Mouse (Mus musculus) right cerebral cortex, postnatal 25 days (tissue): Measurements from ENCODE around the gene Stx6.

Source experiments
- DNase-seq: peaks from one replicate; pipeline ENCODE4 v3.0.0; 2022

Stx6 gene

DNA sequence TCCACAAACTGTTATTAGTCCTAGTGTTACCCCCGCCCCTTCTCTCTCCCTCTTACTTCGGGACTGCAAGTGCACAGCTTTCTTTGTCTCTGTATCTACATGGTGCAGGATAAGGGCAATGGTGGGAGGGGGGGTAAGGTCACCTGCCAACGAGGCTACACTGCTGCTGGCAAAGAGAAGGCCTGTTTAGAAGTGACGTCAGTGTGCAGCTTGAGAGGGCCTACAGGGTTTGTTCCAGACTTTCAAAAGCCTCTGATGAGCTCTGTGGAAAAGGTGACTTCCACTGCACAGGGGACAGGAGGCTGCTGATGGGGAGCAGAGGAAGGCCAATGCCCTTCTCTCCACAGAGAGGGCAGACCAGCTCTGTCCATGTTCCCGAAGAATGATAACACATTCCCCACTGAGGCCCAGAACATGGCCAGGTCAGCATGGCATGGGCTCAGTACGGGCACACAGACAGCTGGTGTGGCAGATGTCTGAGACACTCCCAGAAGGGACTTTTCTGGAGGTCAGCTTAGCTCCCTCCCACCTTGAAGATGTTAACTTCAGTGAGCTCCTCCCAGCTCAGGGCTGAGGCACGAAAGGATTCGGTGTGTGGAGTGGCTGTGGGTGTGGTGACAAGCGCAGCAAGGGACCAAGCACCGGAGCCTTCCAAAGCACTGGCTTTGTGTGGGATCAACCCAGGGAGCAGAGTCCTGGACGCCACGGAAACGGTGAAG is 78.0 kb downstream of the Stx6 start:
- DNase-seq, result no peak

DNA sequence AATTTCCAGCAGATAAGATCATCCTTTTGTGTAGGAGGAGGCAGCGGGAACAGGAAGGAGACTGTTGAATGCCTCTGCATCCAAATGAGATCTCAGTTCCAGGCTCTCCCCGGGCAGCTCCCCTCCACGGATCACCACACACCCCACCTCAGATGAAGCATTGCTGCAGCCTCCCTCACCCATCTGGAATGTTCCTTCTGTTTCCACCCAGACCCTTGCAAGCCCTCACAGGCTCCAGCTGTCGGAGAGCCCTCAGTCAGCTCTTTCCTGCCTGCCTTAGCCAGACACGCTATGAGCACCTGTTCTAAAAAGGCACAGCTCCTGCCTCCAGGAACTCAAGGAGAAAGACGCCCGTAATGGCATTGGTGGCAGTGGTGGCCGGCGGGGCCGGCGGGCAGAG is 78.9 kb downstream of the Stx6 start:
- DNase-seq, result no peak

DNA sequence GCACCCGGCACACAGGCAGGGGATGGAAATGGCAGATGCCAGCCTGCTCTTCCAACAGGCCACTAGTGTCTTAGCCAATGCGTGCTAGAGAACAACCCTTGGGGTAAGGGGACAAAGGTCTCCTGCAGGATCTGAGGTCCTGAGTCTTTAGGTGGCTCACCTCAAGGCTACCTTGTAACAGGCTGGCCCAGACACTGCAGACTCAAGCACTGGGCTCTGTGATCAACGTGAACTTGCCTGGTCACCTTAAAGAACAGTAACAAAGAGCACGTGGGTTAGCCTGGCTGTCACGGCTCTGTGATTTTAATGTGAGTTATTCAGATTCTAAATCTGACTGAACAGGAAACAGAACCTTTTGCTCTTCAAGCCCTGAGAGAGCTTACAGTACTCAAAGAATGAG is 79.6 kb downstream of the Stx6 start:
- no peak for DNase-seq

DNA sequence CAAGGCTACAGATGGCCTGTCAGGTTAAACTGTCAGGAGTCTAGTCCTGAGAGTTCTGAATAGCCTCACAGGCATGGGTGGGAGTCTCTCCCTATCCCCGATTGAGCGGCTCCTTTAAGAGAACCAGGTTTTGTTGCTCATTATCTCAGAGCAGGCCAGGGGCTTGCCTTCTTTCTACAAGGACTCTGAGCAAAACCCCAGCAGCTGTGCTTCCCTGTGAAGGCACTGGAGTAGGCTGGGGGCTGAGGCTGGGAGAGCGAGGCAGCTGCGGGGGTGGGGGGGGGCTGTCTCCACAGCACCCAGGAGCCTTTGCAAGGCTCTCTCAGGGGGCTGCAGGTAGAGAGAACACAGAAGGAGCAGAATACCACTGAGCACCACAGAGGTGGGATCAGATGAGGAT is 80.7 kb downstream of the Stx6 start:
- DNase-seq, result no peak

DNA sequence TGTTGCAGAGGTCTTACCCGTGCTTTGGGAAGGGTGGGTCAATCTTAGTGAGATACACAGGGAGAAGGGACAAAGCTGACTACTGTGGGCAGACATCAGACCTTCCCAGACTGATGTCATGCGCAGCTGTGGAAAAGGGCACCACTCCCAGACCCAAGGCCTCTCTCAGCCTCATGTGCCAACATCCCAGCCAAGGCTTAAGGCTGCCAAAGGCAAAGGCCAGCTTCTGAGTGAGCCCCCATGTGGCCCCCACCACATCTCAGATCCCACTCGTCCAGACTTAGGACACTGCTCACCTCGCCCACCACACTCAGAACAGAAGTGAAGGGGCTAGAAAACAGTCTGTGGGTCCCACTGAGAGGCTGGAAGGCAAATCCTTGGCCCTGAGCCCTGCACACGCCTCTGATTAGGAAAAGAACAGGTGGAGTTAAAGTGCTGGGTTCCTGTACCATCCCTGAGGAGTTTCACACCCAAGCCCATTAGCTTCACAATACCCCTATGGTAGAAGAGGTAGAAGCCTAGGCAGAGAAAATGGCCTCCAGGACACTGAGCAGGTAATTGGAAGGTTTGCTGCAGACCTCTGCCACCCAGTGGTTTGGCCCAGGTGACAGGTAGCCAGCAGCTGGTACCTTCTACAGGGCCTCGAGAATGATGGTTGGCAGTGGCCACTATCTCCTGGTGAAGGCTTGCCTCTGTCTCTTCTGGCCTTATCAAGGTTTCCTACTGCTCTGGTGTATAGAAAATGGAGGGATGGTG is 81.6 kb downstream of the Stx6 start:
- no peak for DNase-seq

DNA sequence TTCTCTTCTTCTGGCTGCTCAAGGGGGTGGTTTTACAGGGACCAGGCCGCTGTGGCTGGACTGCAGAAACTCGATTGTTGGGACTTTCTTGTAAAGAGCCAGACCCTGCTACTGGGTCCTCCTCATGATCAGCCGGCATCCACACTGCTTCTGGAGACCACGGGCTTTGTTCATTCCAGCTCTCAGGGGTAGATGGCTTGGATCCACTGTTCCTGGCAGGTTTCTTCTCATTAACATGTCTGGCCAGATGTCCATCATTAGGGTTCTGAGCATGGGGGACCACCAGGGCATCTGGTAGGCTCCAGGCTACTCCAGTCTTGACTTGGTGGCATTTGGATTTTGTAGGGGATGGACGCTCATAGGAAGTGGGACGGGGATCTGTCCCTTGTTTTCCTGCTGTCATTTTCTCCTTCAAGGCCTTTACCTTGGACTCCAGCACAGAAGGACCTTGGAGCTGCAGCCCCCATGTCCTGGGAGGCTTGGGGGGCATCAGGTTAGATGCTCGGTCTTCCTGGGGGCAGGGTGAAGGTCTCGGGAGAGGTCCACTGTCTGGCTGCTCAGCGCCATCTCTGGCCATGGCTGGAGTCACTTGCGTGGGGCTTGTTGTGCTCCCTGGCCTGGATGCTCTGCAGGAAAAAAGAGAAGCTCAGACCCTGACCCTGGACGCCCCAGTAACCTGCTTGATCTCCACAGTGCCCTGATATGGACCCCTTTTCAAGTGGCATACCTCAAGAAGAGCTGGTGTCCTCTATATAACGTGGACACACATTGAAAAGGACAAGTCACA is 83.4 kb downstream of the Stx6 start:
- no peak for DNase-seq

DNA sequence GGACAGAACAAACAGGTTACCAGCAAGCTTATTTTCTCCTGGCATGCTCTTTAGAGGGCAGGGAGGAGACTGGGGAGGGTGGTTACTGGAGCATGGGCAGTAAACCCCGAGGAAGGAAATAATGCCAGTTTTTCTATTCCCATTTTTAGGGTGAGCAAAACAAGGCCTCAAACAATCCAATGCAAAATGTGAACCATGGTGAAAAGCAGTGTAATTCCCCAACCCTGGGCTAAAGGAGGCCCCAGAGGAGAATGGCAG is 83.9 kb downstream of the Stx6 start:
- no peak for DNase-seq

DNA sequence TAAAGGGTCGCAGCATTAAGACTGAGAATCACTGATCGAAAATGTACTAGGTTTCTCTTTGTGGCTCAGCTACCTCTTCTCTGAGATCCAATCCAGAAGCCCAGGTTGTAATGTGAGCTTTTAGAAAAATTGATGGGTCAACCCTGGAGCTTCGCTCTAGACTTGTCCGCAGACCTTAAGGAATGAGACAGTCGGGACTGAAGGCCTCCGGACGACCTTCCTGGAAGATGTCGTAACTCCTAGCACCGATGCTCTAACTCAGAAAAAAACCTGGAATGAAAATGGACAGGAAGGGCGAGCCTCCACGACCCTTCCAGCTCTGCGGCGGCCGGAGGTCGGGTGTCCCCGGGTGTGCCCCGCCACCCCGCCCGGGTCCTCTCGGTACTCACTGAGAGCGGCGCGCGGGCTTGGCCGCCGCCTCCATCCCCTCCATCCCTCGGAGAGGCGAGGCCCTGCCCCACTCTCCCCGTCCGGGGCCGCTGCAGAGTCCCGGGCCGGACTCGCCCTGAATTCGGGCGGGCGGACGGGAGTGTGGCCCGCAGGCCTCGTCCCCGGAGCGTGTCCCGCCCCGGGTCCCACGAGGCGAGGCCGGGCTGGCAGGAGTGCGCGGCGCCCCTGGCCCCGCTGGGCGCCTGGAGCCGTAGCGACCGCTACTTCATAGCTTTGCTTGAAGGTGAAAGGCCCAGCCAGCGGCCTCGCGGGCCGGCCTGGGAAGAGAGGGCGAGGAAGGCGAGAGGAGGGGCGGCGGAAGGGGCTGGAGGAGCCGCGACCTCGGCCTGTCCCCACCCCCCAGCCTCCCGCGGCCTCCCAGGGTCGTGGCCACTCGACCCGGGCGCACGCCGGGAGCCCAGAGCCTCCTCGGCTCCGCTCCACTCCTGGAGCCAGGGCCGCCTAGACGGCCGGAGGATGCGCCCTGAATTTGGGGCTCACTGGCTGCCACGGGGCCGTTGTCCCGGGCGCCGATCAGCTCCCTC is 85.6 kb downstream of the Stx6 start, which contains the start of gene BC034090:
BC034090 (minus strand) TSS at position 648 of the 974 bp plus-strand sequence.
- no peak for DNase-seq

DNA sequence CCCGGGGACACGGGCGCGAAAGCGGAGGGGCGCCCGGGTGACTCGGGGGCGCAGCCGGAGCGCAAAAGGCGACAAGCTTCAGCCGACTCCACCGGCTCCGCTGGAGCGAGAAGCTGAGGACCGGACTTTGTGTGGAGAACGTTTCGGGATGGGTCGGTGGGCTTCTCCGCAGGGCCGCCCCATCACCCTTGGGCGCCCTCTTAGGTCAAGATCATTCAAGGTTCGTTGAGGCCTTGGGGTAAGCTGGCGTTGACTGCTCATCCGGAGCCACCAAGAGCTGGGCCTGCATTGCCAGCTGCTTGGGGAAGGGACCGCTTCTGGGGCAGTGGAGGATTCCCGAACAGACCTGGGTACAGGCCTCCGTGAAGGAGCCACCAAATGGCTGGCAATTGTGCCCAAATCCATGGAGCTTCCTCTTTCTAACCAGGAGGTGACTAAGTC is 86.3 kb downstream of the Stx6 start:
- no peak for DNase-seq

DNA sequence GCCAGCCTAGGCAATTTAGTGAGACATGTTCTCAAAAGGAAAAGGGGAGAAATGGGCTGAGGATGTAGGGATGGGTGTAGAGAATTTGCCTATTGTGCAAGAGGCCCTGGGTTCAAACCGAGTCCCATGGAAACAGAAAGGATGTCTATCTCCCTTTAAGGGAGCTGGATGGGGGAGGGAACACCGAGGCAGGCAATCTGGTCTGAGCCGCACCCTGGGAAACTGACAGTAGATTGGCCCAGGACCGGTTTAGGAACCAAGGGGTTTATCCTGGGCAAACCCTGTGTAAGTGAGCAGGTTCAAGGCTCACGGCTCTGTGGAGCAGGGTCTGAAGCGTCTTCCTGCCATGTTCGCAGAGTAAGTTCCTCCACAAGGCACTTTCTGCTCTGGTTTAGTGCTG is 87.0 kb downstream of the Stx6 start:
- DNase-seq, result no peak

DNA sequence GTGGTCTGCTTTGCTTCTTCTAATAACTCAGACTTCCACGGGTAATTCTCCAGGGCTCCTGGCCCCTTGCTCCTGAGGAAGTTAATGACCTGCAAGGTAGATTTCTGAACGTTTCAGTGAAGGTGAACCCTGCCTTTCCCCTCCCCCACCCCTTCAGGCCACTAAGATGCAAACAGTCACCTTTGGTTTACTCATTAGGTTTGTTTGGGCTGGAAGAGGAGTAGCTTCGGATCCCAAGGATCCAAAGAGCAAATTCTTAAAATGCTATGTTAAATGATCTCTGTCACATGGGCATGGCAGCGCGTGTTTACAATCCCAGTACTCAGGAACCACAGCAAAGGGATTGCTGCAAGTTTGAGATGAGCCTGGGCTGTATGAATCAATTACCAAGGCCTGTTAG is 88.9 kb downstream of the Stx6 start:
- DNase-seq, result no peak

DNA sequence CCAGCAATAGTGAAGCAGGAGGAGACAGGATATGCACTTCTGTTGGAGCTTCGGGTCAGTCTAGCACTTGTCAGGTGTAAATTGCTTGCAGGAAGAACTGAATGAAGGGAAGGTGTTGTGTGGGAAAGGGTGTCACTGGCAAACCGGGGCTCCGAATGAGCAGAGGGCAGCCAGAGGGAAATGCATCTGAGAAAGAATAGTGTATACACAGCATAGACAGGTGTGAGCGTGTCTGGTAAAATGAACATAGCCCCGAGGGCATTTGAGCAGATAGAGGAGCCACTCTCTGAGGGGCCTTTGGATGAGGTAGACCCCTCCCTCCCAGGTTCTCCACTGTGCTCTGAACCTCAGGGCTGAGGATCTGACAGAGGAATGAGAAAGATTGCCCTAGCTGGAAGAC is 89.5 kb downstream of the Stx6 start:
- DNase-seq, result no peak

DNA sequence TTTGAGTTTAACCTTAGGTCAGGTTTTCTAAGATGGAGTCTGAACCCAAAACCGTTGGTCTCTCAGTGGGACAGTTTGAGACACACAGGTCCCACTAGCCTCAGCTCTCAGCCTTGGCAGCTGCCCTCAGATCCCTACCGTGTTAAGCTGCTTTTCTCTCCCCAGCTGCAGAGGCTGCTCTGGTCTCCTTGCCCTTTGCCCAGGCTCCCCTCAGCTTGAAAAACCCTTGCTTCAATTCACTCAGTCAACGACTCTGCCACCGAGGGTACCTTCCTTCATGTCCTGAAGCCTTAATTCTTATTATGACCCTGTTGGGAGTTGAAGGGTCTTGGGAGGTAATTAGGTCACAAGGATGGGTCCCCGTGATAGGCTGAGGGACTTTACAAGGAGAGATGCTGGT is 91.4 kb downstream of the Stx6 start:
- DNase-seq, result no peak

DNA sequence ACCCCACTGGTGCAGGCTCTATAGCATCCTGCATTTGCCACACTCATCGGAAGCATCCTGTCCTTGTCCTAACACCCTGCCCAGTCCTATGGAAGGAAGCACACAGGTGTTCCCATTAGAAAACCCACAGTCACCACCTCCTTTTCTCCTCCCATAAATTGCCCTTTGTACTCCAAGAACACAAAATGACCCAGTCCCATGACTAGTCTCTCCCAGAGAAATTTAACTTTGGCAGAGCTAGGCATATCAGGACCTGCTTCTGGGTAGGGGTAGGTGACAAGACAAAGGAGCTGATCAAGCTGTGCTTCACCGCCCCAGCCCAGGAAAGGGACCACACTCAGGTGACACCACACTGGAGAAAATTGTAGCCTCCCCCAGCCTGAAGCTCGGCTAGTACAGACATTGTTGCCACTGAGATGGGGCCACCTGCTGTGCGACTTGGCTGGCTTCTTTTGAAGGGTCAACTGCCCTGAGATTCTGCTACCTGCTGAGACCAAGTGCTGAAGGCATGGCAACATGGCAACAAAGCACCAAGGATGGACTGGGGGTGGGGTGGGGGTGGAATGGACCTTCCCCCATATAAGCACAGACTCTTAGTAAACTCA is 92.1 kb downstream of the Stx6 start:
- no peak for DNase-seq

DNA sequence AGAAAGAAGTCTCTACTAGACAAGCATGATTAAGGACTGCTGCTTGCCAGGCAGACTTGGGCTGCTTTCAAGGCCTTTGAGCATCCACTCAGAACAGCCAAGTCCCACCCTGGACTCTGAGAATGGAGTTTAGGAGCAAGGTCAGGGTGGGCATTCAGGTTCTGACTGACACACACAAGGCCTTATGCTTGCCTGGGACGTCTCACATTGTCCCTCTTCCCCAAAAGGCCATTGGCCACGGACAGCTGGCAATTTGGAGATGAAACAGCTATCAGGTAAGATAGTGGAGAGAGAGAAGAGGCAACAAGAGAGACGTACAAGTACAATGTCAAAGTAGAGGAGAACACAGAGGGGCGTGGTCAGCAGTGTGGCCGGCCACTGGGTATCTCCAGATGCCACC is 93.1 kb downstream of the Stx6 start:
- no peak for DNase-seq

DNA sequence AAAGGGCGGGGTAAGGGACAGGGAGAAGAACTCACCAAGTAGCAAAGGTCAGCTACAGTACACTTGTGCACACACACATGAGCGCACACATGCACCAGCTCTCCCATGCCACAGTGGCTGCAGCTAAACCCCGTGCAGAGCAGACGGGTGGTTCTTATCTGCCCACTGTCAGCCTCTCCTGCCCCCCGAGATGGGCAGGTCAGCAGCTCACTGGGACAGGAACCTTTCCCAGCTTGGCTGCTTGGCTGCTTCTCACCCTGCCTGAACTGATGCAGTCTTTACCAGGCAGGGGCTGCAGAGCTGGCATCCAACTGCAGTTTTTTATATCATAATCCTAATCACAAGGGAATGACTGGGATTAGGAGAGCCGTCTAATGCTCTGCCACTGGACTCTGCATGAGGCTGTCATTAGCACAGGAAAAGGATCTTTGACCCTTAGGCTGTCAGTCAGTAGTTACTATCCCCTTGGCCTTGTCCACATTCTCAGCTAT is 94.2 kb downstream of the Stx6 start:
- DNase-seq, result no peak

DNA sequence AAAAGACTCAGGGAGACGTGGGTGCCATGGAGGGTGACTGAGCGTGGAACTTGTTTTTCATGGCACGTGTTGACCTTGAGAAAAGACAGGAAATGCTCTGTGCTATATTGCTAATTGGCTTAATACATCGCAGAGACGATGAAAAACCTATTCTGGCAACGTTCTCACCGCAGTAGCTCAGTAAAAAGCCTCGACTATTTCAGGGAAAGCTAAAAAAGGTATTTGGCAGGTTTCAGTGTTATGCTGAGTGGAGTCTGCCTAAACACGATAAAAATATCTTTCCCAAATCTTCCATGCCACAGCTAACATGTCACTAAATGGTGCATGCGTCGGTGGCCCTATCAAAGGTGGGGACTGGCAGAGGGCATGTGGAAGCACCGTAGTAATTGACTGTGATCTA is 94.6 kb downstream of the Stx6 start:
- DNase-seq, result no peak

DNA sequence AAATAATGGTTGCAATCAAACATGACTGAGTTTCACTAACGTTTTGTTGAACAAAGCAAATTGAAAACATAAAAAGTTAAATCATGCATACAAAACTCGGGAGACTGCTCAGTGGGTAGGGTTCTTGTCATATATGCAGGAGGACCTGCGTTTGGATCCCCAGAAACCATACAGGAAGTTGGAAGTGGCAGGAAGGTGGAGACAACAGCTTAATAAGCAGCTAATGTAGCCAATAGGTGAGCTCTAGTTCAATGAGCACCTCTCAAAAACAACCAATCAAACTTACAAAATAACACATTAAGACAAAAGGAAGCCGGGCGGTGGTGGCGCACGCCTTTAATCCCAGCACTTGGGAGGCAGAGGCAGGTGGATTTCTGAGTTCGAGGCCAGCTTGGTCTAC is 95.8 kb downstream of the Stx6 start:
- DNase-seq, result no peak
